Mouse (Mus musculus): Measurements from ENCODE around the gene Rcor1.
A peak's percentile ranks its signal among the peaks of the same experiment; 100 is the strongest.

Gene Rcor1

DNA sequence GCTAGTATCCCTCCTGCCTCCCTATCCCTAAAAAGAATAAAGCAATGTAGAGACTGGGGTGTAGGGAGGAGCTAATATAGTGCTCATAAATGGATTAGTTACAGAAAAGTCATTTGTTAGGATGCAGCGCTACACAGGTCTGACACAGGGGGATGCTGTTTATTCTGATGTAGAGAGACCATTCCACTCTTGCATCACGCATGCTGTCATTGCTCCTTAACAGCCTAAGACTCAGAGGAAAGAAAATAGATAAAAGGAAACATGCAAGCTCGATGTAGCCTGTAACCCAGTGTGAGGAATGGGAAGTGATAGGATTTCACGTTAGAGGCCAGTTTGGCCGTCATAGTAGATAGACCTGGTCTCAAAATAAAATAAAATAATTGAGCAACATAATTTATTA lies 31.9 kb downstream of the Rcor1 start:
- no peak for DNase-seq

DNA sequence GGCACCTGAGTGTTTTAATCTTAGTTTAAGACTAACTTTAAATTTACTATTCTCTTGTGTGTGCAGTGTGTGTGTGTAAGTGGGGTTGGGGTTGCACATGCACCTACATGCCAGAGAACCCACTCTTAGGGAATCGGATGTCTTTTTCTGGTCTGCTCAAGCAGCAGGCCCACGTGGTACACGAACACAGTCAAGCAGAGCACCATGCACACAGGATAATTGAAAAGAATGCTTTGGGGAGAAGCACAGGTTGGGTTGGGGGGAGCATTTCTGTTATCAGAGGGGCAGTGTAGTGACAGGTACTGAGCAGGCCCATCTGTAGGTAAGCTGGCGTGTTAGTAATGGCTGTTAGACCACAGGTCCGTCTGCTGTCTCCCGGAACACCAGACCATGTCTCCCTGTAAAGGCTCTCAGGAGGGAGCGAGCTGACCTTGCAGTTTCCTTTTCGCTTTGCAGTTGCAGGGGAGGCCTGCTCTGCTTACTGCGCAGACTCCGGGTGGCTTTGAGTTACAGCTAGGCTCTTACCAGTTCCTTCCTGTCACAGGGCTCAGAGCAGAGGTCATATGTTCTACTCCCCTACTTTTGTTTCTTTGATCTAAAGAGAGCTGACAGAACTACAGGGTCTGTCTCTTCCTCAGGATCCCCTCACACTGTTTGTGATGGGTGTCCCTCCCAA lies 32.5 kb downstream of the Rcor1 start:
- no peak for DNase-seq

DNA sequence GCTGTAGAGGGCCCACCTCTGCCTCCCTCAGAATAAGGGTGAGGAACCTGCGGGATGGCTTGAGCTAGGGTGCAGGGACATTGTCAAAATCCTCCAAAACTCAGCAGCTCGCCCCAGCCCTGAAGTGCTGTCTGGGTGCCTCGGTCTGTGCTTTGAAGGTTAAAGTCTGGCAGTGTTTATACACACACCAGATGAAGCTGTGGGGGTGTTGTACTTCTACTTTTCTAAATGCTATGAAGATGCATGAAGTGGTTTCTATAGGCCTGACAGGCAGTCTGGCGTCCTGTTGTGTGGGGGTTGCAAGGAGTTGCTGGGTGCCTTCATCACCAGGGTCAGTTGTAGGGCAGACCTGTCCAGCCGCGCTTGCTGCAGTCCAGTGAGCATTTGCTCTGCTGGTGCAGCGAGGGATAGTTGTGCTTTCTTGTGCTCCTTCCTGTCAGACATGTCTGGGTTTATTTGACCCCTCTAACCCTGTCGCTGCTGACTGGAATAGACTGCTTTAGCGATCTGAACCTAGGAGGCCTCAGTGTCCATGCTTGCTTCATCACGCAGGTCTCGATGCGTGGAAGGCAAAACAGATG lies 37.3 kb downstream of the Rcor1 start:
- no peak for DNase-seq

DNA sequence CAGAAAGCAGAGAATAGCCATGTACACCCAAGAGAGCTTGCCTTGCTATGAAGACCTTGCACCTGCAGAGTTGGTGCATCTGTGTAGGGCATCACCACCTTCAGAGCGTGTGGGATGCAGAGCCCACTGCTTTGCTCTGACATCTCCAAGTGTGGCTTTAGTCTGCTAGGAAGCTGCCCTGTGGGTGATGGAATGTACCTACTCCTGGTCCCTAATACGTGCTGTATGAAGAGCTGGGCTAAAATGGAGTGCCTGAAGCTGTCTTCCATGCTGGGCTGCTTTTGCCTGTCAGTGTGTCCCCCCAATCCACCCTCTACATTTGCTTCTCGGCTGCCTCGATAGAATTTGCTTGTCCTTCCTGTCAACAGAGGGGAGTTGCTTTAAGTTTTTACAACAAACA lies 46.4 kb downstream of the Rcor1 start:
- no peak for DNase-seq

DNA sequence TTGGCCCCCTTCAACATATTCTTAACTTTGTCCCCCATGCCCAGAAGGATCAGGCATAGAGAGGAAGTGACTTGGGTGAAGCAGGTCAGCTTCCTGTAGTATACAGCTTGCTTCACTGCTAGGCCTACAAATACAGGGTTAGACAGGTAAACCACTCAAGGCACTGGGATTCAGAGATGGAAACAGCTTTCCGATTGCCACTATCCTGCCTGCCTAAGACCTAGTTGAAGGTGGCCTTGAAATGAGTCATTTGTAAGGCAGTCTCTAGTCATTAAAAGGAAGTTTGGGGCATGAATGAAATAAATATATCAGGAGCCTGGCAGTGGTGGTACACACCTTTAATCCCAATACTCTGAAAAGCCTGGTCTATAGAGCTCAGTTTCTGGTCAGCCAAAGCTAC lies 47.9 kb downstream of the Rcor1 start:
- no peak for DNase-seq

DNA sequence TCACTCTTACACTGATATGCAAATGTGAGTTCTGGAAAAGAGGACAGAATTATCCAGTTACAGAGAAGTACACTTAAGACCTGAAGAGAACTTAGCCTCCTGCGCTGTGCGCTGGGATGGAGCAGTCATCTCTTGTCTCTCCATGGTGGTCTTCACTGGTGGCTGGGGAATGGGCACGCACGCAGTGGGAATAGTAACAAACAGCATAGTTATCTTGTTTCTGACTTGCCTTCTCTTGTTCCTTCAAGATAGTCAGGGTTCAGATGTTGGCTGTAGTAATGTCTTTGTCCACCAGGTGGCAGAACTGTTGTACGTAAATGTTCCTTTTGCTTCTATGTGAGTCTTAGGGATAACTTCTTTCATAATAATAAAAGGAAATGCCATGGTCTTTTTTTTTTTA lies 49.0 kb downstream of the Rcor1 start:
- peak; percentile 88 for DNase-seq

DNA sequence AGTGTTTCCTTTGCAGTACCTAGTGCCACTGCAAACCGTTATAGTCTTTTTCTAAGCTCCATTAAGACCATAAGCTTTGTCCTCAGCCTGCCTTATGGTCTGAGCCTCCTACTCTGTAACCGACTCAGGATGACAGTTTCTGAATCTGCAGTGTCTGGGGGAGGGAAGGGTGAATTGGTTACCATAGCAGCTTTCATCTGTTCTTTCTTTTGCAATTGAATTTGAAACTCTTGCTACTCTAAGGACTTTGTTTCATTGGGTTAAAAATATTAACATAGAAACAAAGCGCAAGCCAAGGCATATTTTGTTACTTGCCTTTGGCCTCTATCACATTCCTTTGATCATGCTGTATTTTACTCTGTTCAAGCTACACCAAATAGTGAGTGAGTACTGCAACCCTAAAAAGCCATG lies 49.6 kb downstream of the Rcor1 start:
- DNase-seq: no peak

DNA sequence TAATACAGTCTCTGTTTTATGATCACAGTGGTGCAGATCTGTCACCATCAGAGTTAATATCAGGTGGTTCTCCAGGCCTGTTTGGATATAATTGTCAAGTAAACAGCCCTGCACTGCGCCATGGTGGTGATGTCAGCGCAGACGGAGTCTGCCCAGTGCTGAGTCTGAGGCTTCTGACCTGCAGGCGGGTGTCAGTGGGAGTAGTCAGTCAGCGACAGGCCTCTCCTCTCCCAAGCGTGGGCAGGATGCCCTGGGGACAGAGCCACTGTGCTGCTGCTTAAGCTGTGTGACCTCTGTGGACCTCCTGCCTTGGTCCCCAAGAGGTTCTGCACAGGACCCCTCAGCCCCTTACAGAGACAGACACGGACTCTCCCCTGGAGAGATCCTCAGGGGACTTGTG lies 50.0 kb downstream of the Rcor1 start:
- no peak for DNase-seq

DNA sequence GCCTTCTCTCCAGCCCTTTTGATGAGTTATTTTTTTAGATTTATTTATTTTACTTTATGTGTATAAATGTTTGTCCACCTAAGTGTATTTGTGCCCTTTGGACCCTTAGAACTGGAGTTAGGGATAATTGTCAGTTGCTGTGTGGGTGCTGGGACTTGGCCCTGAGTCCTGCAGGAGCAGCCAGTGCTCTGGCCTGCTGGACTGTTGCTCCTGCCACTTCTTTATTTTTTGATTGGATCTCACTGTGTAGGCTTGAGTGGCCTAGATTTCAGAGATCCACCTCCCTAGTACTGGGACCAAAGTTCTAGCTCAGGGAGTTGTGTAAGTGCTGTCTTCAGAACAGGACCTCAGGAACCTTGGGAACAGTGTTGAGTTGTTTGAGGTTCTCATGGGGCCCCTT lies 51.6 kb downstream of the Rcor1 start:
- DNase-seq: no peak

DNA sequence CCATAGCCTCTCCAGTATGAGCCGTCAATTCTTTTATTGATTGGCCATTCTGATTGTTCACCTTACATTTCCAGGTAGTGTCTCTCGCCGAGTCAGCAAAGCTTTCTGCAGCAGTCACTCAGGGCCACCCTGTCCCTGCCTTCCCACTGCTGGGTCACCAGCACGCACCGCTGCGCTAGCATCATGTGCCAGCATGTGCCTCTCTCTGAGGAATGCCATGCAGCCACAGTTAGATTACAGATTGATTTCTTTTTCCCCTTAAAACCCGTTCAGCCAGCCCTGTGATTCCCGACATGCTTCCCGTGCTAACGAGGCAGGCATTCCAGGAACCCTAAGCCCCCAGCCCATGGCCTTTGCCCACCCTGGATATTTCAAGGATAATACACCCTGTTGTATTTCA lies 52.8 kb downstream of the Rcor1 start:
- DNase-seq: no peak

DNA sequence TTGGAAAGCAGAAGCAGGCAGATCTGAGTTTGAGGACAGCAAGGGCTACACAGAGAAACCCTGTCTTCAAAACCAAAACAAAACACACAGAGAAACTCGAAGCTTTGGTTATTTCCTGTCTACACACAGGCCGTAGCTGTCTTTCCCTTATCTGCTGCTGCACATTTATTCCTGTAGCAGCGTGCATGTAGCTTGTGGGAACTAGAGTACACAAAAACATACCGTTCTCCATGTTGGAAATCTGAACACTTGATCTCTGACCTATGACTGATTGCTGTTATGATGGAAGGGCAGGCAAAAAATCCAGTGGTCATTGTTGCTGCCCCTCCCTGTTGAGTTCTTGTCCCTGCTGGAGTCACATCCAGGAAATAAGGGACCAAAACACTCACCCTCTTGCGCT lies 54.9 kb downstream of the Rcor1 start:
- DNase-seq: no peak

DNA sequence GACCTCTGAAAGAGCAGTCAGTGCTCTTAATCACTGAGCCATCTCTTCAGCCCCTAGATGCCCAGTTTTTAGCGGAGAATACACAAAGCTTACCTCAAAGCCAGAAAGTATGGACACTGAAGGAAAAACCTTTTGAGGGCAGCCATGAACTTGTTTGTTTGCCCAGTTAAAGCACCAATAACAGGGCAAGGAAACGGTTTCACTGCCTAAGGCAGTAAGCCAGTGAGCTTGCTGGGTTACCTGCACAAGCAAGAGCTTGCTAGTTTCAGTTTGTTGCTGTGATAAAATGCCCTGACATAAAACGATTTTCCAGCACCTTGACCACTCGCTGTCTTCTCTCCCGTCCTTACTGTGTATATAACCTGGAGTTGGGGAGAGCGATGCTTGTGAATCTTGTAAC lies 55.9 kb downstream of the Rcor1 start:
- DNase-seq: no peak

DNA sequence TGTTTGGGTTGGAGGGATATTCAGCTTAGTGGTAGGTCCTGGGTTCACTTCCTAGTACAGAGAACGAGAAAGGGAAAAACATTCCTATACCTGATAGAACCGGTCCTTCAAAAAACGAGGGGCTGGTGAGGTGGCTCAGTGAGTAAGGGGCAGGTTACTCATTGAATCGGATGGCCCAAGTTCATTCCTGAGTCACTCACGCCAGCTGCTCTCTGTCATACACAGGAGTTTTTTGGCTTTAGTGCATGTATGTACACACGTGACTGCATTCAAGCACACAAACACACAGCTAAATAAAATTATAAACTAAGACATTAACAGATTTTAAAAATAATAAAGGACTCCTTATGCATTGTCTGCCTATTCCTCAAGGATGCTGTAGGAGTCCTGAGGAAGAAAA lies 57.1 kb downstream of the Rcor1 start:
- no peak for DNase-seq

DNA sequence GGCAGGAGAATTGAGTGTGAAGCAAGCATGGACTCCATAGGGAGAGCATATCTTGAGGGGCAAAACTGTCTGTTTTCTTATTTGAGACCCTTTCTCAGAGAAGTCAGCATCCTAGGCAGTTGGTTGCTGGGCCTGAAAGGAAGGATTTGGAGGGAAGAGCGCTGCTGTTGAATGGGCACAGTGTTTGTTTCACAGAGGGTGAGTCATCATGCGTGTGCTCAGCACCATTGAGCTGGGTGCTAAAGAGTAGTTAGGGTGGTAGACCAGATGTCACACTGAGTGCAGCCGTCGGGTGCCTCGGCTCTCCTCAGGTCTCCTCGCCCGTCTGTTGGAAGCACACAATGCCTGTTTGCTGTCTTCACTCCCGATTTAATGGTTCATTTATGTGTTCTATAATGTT lies 57.9 kb downstream of the Rcor1 start:
- no peak for DNase-seq

DNA sequence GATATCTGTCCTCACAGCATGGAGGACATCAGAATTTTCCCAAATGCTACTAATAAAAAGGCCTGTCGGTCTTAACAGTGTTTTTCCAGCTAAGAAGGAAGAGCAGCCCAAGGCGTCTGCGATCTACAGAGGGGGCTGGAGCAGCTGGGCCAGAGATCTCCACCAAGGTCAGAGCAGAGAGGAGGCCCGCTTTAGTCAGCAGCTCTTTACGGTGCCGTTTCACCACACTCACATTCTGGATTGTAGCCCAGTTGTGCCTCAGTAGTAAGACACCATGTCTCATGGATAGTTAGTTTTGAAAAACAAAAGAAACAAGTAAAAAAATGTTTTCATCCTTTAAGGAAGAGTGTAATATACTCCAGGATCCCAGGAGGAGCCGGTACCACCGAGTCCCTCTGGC lies 72.0 kb downstream of the Rcor1 start:
- DNase-seq: no peak

DNA sequence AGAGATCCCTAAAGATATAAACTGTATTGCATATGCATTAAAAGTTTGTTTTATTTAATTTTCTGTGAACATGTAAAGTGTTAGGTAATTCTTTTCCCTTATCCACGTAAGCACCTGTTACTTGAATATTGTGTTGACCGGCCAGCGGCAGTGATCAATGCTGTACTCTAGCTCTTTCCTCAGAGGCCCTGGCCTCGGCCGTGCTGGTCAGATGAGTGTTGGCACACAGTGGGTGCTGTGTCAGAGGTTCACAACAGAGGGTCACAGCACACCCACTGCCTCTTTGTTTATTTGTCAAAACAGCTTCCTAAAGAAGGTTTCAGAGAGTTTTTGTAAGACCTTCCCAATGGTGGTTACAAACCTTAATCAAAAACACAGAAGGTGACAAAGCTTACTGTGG lies 75.4 kb downstream of the Rcor1 start:
- DNase-seq: no peak

DNA sequence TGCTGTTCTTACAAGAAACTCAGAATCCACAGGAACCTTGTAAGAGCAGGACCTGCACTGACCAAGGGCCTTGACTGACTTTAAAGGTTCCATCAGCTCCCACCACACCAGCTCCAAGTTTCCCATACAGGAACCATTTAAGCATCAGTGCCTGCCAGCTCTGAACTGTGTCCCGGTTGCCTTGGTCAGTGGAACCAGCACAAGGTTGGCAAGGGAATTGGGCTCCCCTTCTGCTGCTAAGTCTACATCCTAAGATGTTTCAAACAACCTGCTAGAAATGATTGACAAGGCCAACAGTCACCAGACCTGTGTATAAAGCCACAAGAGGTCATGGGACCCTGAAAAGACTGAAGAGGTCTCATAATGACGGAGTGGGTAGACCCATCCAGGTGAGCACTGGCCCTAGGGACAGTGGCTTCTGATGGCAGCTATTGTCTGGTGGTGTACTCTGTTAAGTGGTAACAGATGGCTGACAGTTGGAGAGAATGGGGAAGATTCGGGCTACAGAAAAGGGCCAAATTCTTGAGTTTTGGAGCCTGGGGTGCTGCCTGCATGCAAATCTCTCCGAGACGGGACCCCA lies 80.4 kb downstream of the Rcor1 start:
- DNase-seq: peak in 1 of 2 experiments; percentile 37

DNA sequence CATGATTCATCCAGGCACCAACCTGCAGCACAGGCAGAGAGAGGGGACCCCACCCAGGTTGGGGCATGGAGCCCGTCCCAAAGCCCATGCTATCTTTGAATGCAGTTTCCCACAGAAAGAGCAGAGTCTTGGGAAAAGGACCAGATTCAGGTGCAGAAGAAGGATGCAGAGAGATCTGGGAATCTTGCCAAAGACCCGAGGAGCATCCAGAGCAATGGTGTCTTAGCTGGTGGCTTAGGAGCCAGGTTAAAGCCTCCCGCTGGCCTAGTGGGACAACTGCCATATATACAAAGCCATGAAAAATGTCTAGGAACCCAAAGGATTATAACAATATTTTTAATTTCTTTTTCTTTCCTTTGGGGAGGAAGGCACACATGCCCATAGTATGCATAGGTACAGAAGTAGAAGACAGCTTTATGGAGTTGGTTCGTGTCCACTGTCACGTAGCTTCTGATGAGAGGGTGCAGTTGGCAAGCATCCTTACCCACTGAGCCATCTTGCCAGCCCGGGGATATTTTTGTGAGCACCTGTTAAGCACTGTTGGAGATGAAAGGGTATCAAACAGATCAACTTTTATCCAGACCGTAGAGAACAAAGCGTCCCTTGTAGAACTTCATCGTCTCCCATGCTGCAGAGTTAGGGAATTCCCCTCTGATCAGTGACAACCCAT lies 82.0 kb downstream of the Rcor1 start:
- DNase-seq: peak; percentile 53 to 74

DNA sequence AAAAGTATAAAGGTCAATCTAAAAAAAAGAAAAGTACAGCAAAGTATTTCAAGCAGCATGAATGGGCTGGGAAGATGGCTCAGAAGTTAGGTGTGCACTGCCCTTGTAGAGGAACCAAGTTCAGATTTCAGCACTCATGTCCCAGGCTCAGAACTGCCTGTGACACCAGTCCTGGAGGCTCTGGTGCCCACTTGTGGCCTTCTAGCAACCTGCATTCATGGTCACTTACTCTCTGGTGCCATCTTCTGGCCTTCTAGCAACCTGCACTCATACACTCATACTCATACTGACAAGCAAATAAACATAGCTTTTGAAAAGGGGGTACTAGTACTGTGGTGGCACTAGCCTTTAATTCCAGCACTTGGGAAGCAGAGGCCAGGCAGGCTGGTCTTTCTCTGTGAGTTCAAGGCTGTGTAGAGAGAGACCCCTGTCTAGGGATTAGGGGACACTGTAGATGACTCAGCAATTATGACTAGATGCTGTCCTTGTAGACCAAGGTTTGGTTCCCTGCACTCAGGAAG lies 83.2 kb downstream of the Rcor1 start:
- DNase-seq: peak; percentile 31 to 45

DNA sequence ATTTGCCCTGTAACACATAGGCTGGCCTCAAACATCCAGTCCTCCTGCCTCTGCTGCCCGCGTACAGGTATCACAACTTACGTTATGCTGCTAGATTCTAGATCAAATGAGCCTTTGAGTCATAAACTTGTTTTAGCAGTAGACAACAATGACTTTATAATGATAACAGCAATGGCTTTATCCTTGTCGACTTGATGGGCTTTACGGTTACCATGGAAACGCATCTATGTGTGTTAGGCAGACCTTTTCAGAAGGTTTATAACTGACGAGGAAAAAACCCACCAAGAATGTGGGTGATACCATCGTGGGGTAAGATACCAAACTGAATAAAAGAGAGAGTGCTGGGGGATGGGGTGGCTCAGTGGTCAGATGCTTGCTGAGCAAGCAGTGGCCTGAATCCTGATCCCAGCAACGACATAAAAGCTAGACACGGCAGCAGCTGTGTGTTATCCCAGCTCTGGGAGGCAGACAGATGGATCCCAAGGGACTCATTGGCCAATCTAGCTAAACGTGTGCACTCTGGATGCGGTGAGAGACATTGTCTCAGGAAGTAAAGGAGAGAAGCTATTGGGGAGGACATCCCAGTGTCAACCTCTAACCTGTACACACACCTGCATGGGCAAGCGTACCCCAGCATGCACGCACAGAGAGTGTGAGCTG lies 85.6 kb downstream of the Rcor1 start:
- DNase-seq: no peak

DNA sequence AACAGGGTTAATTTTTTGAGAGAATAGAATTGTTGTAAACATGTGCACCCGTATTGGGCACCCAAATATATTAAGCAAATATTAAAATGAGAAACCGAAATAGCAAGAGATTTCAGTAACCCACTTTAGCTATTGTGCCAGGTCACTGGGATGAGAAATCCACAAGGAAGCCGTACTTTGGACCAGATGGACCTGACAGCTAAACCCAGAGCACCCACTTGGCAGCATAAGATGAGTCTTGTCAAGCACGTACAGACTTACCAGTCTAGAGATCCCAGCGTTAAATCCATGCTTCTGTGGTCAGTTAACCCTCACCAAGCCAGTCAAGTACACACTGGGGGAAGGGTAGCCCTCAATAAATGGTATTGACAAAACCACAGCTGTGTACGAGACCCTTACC lies 86.5 kb downstream of the Rcor1 start:
- peak; percentile 33 to 49 for DNase-seq

DNA sequence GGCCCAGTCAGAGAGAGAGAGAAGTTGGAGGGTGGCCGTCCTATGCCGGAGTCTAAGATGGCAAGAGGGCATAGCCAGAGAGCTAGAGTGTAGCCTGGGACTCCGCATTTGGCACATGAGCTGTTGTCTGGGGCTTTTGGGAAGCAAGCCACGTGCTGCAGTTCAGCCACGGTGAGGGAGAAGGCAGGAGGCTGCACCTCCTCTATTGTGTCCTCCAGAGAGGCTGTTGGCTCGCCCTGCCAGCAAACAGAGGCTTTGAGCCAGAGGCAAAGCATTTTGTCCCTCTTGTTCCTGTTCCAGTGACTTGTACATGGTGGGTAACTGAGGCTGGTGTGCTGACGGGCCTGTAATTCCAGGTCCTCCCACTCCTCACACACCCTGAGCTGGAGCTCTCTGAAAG lies 95.0 kb downstream of the Rcor1 start:
- peak; percentile 58 to 65 for DNase-seq
